Mouse (Mus musculus) hindbrain, embryonic 10.5 days (tissue): ENCODE results near the gene Egfr. TPM values are rescaled to one million over a fixed set of nuclear protein-coding genes. Genes with fewer than 3 reads are reported as not detected.

Source experiments
- DNase-seq: peaks from one replicate; pipeline ENCODE4 v3.0.0-alpha.2; 2017; ENCODE audit warnings: low spot score
- H3K27ac ChIP-seq: fragments of 300-500 bp; sonication (generic); 2 replicates; pipeline ENCODE4 v1.5.1; 2016; ENCODE audit warnings: mild to moderate bottlenecking, moderate library complexity
- H3K27me3 ChIP-seq: fragments of 300-500 bp; sonication (generic); 2 replicates; pipeline ENCODE4 v1.6.1; 2016; ENCODE audit warnings: mild to moderate bottlenecking; ENCODE audit not compliant: poor library complexity, insufficient read depth, severe bottlenecking
- H3K36me3 ChIP-seq: fragments of 300-500 bp; sonication (generic); 2 replicates; pipeline ENCODE4 v1.6.1; 2016; ENCODE audit warnings: mild to moderate bottlenecking, moderate library complexity
- H3K4me1 ChIP-seq: fragments of 300-500 bp; sonication (generic); replicated peaks from 2 replicates; pipeline ENCODE4 v1.6.1; 2016; ENCODE audit warnings: mild to moderate bottlenecking
- H3K4me3 ChIP-seq: fragments of 300-500 bp; sonication (generic); 2 replicates; pipeline ENCODE4 v1.5.1; 2016; ENCODE audit warnings: mild to moderate bottlenecking, moderate library complexity
- H3K9me3 ChIP-seq: fragments of 300-500 bp; sonication (generic); 2 replicates; pipeline ENCODE4 v1.6.1; 2016; ENCODE audit warnings: mild to moderate bottlenecking, moderate library complexity
- WGBS: fragments of 180-500 bp; shearing (Covaris S2); methylation state at CpG from one replicate; pipeline ENCODE4 v1.1.7; 2016; 5-methylcytosine and 5-hydroxymethylcytosine counted together
- polyA plus RNA-seq: library from polyadenylated mRNA; unstranded; fragments of >200 nt; fragmentation: Nextera tagmentation; extraction: Ambion mirVana; gene quantifications from 2 replicates; pipeline ENCODE4 v1.2.1, GENCODE M21; 2016

Gene Egfr
- polyA plus RNA-seq, 1 experiment from 2014 or later: 2.0 TPM

DNA sequence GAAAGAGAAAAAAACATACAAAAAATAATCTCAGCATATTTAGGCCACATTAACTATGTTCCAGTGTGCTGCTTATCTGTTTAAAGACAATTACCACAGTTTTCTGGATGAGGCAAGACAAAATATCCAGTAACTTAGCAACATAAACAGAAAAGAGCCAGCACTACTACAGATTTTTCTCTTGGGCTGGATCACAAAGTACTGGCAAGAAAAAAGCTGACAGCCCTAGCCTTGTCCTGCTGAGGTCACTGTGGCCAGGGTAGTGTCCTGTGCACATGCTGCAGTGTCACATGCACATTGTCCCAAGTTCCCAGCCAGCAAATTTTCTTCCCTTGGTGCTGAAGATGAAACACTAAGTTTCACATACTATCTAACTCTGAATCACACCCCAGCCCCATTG is 43.0 kb downstream of the Egfr start:
- Histone ChIP-seq H3K27ac (no peak overlapping the region), H3K36me3 (no peaks in the 10 kb centered on the region), H3K9me3 (no peaks in the 10 kb centered on the region), H3K27me3 (no peaks in the 10 kb centered on the region), H3K4me3 (no peak overlapping the region), H3K4me1 (0 out of 2 replicates have a peak, but pooled peaks cover 4% of the 10 kb centered on the region)
- no peak for DNase-seq

DNA sequence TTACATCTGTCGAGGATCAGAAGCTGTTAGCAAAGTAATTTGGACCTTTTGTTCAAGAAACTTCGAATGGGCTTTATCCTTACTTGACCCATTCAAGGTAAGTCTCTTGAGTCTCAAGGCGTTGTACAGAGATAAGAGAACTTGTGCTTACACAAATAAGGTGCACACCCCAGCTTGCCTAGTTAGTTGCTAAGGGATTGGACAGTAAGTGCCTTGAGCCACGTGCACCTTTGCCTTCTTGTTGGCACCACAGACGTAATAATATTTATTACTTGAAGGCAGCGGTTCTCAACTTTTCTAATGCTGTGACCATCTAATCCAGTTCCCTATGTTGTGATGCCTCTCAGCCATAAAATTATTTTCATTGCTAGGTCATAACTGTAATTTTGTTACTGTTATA is 43.5 kb downstream of the Egfr start:
- 0 out of 2 replicates have a peak, but pooled peaks cover 4% of the 10 kb centered on the region for H3K4me1 ChIP-seq
- no peak for DNase-seq
- H3K36me3 ChIP-seq: no peaks in the 10 kb centered on the region
- H3K4me3 ChIP-seq: no peak overlapping the region
- H3K27me3 ChIP-seq: no peaks in the 10 kb centered on the region
- no peaks in the 10 kb centered on the region for H3K9me3 ChIP-seq
- WGBS: 85% methylated on average over 6 of the region's 6 CpGs
- no peak overlapping the region for H3K27ac ChIP-seq

DNA sequence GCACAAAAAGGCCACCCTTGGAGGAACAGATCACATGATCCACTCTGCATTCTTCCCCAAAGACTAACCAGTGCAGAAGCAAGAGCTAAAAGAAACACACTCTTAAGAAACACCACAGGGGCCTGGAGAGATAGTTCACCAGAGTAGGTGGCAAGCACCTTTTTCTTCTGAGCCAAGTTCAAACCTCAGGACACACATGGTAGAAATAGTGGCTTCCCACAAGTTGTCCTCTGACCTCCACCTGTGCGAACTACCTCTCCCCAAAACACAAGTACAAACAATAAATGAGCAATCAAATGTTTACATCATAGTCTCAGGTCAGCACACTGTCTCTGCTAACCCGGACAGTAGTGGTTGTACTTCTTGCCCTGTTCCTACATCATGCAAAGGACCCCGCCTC is 45.5 kb downstream of the Egfr start:
- Histone ChIP-seq H3K27me3 (no peaks in the 10 kb centered on the region), H3K27ac (no peak overlapping the region), H3K4me3 (no peak overlapping the region), H3K36me3 (no peaks in the 10 kb centered on the region), H3K9me3 (no peaks in the 10 kb centered on the region), H3K4me1 (0 out of 2 replicates have a peak, but pooled peaks cover 4% of the 10 kb centered on the region)
- 87% methylated on average over 3 of the region's 3 CpGs for WGBS
- DNase-seq: no peak

DNA sequence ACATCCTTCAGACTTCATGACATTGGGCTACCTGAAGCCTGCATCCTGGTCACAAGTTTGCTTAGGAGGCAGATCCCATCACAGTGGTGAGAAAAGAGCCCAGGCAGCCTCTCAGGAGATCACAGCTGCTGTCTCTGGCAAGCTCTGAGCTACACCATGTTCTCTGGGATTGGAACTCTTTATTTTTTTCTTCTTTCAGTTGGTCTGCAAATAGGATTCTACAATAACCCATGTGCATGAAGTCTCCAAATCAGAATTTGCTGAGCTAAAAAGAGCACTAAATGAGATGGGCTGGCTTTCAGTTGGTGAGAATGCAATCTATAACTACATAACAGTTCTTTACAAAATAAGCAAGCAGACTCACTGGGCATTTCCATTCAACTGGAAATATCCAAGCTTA is 46.1 kb downstream of the Egfr start:
- H3K4me3 ChIP-seq: no peak overlapping the region
- H3K27me3 ChIP-seq: no peaks in the 10 kb centered on the region
- H3K36me3 ChIP-seq: no peaks in the 10 kb centered on the region
- H3K27ac ChIP-seq: no peak overlapping the region
- no peaks in the 10 kb centered on the region for H3K9me3 ChIP-seq
- DNase-seq: no peak
- H3K4me1 ChIP-seq: 0 out of 2 replicates have a peak, but pooled peaks cover 4% of the 10 kb centered on the region

DNA sequence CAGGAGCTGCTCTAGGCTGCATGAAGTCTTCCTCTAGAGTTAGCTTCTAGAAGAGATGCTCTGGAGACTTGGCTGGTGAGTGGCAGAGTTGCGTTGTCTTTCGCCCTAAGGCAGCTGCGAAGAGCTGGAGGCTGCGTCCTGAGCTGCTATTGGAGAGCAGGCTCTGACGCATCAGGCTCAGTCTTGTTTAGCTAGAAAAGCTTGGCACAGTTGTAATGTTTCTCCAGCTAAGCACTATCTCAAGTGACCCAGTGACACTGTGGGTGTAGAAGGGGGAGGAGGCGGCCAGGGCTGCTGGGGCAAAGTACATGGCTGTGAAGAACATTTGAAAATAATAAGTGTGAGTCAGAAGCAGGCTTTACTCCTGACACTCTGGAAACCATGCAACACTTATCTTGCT is 48.5 kb downstream of the Egfr start:
- H3K27me3 ChIP-seq: no peaks in the 10 kb centered on the region
- WGBS: 83% methylated on average over 6 of the region's 6 CpGs
- no peaks in the 10 kb centered on the region for H3K36me3 ChIP-seq
- H3K4me3 ChIP-seq: no peak overlapping the region
- H3K27ac ChIP-seq: no peak overlapping the region
- no peaks in the 10 kb centered on the region for H3K4me1 ChIP-seq
- no peak for DNase-seq
- no peaks in the 10 kb centered on the region for H3K9me3 ChIP-seq

DNA sequence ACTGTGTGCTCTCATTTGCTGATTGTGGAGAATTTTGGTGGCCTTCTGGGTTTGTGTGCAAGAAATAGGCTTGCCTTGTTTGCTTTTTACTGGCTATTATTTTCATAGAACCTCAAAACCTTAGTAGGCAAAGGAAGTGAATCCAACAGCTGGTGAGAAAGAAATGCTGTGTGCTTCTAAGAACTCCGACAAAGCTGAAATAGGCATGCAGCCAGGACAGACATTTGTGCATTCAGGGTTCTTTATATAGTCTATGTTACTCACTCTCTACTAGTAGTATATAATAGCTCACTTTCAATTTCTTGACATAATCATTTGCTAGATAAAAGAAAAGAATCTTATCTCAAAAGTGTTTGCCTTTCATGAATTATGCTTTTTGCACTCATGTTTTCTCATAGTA is 50.7 kb downstream of the Egfr start:
- no peaks in the 10 kb centered on the region for H3K36me3 ChIP-seq
- no peak overlapping the region for H3K4me3 ChIP-seq
- H3K27ac ChIP-seq: no peak overlapping the region
- 89% methylated on average over 1 of the region's 1 CpGs for WGBS
- no peaks in the 10 kb centered on the region for H3K9me3 ChIP-seq
- no peak for DNase-seq
- H3K4me1 ChIP-seq: no peaks in the 10 kb centered on the region
- H3K27me3 ChIP-seq: no peaks in the 10 kb centered on the region

DNA sequence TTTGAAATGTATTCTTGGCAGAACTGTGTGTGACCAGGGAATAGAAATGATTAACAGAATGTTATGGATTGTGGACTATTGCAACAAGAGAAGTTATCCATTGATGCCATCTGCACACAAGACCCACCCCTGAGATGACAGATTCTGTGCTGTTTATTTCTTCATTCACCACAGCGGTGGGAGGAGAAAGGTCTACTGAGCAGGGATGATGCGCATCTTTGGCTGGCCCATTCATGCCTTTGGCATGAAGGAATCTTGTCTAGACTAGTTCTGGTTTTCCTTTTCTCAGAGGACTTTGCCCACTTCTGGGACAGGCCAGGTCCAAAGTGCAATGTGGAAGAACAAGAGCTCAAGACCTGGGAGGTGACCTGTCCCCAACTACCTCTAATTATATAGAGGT is 52.0 kb downstream of the Egfr start:
- no peaks in the 10 kb centered on the region for H3K4me1 ChIP-seq
- WGBS: 87% methylated on average over 2 of the region's 2 CpGs
- no peaks in the 10 kb centered on the region for H3K27me3 ChIP-seq
- H3K9me3 ChIP-seq: no peaks in the 10 kb centered on the region
- H3K4me3 ChIP-seq: no peak overlapping the region
- H3K36me3 ChIP-seq: no peaks in the 10 kb centered on the region
- H3K27ac ChIP-seq: no peak overlapping the region
- no peak for DNase-seq

DNA sequence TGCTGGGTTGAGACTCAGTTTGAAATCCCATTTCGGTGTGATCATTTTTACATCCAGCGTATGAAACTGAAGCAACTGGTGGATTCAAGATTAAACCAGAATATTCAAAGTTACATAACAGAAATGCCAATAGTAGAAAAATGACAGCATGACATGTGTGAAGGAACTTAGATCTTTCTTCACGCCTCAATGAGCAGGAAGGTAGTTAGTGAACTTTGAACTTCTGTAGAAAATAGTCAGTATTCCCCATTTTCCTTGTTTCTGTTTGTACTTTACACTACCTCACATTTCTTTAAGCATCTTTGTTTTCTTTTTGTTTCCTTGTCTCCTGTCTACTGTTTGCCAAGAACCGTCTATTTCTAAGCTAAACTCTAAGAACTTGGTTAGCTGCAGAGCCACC is 53.9 kb downstream of the Egfr start:
- no peak overlapping the region for H3K27ac ChIP-seq
- H3K4me3 ChIP-seq: no peak overlapping the region
- no peaks in the 10 kb centered on the region for H3K27me3 ChIP-seq
- no peak for DNase-seq
- 90% methylated on average over 4 of the region's 4 CpGs for WGBS
- H3K4me1 ChIP-seq: 0 out of 2 replicates have a peak, but pooled peaks cover 8% of the 10 kb centered on the region
- H3K36me3 ChIP-seq: no peaks in the 10 kb centered on the region
- no peaks in the 10 kb centered on the region for H3K9me3 ChIP-seq

DNA sequence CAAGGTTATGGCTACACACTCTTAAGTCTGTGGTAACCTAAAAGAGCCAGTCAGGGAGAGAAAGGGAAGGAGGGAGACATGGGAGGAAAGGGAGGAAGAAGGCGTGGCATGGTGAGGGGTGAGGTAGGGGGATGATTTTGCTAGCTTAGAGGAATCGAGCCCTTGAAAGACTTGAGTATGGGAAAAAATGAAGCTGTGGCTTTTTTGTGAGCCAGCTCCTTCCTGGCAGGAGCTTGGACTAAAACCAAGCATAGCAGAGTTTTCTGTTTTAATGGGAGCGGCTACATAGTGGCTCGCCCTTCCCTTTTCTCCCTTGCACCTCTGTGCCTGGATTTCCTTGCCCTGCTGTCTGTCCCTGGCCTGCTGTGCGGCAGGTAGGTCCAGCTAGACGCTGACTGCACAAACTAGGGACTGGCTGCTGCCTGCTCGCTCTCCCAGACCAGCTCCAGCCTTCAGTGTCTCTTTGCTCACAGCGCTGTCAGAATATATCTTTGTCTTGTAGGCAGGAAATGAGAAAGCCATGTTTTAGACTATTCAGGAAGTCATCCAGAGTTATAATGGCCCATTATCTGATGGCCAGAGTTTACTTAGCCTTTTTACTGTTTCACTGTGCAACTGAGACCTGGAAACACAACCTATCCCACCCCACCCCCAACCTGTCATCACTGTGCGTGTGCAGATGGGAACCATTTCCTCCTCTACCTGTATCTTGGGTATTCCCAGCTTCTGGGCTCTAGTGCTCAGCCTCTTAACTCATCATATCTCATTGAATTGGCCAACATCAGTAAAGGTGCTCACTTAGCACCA is 57.4 kb downstream of the Egfr start:
- 0 out of 2 replicates have a peak, but pooled peaks cover 8% of the 10 kb centered on the region for H3K4me1 ChIP-seq
- WGBS: 87% methylated on average over 9 of the region's 9 CpGs
- no peaks in the 10 kb centered on the region for H3K36me3 ChIP-seq
- H3K27me3 ChIP-seq: no peaks in the 10 kb centered on the region
- H3K9me3 ChIP-seq: no peaks in the 10 kb centered on the region
- DNase-seq: no peak
- H3K27ac ChIP-seq: no peak overlapping the region
- H3K4me3 ChIP-seq: no peak overlapping the region

DNA sequence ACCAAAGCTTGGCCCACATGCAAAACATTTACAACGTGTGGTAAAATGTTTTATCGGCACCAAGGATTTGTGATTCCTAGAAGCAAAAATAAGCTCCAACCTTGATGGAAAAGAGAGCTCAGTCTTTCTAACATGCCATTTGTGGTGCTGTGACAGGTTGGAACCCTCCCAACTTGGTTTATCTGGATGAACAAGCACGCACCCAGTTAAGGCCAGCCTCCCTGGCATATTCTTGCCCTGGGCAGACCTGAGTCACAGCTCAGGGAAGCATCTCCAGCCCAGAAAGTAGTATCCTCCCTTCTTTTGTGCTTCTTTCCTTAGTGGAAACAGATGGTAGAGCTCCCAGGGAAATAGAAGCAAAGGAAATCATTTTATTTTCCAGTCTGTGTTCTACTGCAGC is 58.1 kb downstream of the Egfr start:
- H3K27me3 ChIP-seq: no peaks in the 10 kb centered on the region
- H3K27ac ChIP-seq: no peak overlapping the region
- H3K4me1 ChIP-seq: 0 out of 2 replicates have a peak, but pooled peaks cover 8% of the 10 kb centered on the region
- H3K36me3 ChIP-seq: no peaks in the 10 kb centered on the region
- DNase-seq: no peak
- H3K9me3 ChIP-seq: no peaks in the 10 kb centered on the region
- 93% methylated on average over 3 of the region's 3 CpGs for WGBS
- H3K4me3 ChIP-seq: no peak overlapping the region

DNA sequence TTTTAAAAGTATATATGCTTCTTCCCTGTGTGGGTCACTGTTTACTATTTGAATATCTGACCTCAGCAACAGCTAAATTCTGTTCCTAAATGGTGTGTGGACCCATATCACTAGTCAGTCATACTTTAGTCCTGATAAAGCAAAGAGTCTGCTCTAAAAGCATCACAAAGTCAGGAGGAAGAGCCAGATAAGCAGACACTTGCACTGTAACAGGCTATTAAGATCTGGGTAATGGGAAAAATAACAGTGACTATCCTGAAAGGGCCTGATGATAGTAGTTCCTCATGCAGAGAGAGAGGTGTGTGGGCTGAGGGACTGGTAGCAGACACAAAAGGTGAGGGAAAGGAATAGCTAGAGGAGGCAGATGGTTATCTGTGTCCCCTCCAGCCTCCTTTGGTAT is 61.3 kb downstream of the Egfr start:
- H3K4me1 ChIP-seq: 0 out of 2 replicates have a peak, but pooled peaks cover 8% of the 10 kb centered on the region
- no peak for DNase-seq
- H3K9me3 ChIP-seq: no peaks in the 10 kb centered on the region
- no peaks in the 10 kb centered on the region for H3K36me3 ChIP-seq
- no peak overlapping the region for H3K27ac ChIP-seq
- no peak overlapping the region for H3K4me3 ChIP-seq
- H3K27me3 ChIP-seq: no peaks in the 10 kb centered on the region

DNA sequence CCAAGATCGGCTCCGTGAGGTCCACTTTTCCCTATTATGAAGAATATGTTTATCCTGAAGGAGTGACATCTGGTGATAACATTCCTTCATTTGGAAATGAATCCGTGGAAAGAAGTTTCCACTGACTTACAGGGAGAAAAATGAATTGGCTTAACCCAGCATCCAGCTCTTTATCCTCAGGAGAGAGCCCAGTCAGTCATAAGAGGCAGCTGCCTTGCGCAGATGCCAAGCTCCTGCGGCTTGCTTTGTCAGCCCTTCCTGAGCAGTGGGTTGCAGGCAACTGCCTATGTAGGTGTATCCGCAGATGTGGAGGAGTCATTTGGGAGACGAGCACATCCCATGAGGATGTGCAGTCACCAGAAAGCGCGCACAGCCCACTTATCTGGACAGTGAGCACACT is 64.4 kb downstream of the Egfr start:
- H3K27me3 ChIP-seq: no peaks in the 10 kb centered on the region
- H3K4me1 ChIP-seq: no peaks in the 10 kb centered on the region
- H3K36me3 ChIP-seq: no peaks in the 10 kb centered on the region
- no peaks in the 10 kb centered on the region for H3K9me3 ChIP-seq
- 93% methylated on average over 9 of the region's 9 CpGs for WGBS
- no peak for DNase-seq
- H3K4me3 ChIP-seq: no peak overlapping the region
- no peak overlapping the region for H3K27ac ChIP-seq

DNA sequence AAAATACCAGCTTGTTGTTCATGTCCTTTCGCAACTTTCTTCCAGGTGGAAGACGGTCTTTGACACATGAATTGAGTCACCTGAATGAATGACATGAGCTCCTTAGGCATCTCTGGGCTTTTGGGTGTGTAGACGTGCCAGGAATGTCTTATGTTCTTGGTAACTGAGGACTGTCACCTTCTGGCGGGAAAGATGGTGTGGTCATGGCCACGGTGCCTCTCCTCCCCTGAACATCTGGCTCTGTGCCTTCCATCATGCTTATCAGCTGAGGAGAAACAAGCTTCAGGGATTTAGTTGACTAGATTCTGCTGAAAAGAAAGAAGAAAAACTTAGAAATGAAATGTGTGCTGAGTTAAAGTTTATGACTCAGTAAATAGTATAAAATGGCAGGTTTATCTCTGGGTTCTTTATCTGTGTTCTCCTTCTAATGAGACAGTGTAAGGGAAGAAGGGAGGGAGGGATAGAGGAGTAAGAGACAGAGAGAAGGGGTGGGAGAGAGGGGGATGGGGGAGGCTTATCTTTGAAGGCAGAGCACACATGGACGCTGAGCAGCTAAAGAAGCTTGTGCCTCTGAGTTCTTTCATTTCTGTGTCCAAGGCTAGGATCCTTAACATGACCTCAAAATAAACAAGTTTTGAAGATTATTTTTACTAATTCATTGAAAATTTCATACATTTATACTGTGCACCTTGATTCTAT is 65.5 kb downstream of the Egfr start:
- no peak for DNase-seq
- Histone ChIP-seq H3K4me3 (no peak overlapping the region), H3K27me3 (no peaks in the 10 kb centered on the region), H3K9me3 (no peaks in the 10 kb centered on the region), H3K4me1 (no peaks in the 10 kb centered on the region), H3K27ac (no peak overlapping the region), H3K36me3 (no peaks in the 10 kb centered on the region)
- 89% methylated on average over 6 of the region's 6 CpGs for WGBS
